Mouse (Mus musculus) gastrocnemius, postnatal 14 days (tissue): ENCODE results near the gene Foxr1. TPM values are rescaled to one million over a fixed set of nuclear protein-coding genes. Genes with fewer than 3 reads are reported as not detected.
A peak's percentile ranks its signal among the peaks of the same experiment; 100 is the strongest.

Source experiments
- DNase-seq: peaks from one replicate; pipeline ENCODE4 v3.0.0; 2021; ENCODE audit warnings: mixed read lengths
- intact Hi-C: fragments of 180-260 bp; cut with DNase I; formaldehyde crosslinking; loops from one replicate; pipeline ENCODE4 v1.15.1; 2025; ENCODE audit warnings: low total_unique reads
- long read RNA-seq, 2 experiments: library from polyadenylated mRNA; stranded (forward); transcript quantifications; one replicate each; pipeline ENCODE4 v2.0.0; 2021
- total RNA-seq, 2 experiments: library from RNA; stranded (reverse); gene quantifications; 2 replicates each; pipeline ENCODE4 v1.2.3; 2021

Gene Foxr1
- total RNA-seq = not detected
- long read RNA-seq, experiment 1 = 0 reads
- long read RNA-seq, experiment 2 = 0 reads

GRCm38 (mm10) chr9:44440961-44441360 lies at the start of gene Foxr1:
Gene Foxr1 (minus strand): TSS chr9:44441136.
- DNase-seq = no peak
- intact Hi-C loops = no loop called here

DNA sequence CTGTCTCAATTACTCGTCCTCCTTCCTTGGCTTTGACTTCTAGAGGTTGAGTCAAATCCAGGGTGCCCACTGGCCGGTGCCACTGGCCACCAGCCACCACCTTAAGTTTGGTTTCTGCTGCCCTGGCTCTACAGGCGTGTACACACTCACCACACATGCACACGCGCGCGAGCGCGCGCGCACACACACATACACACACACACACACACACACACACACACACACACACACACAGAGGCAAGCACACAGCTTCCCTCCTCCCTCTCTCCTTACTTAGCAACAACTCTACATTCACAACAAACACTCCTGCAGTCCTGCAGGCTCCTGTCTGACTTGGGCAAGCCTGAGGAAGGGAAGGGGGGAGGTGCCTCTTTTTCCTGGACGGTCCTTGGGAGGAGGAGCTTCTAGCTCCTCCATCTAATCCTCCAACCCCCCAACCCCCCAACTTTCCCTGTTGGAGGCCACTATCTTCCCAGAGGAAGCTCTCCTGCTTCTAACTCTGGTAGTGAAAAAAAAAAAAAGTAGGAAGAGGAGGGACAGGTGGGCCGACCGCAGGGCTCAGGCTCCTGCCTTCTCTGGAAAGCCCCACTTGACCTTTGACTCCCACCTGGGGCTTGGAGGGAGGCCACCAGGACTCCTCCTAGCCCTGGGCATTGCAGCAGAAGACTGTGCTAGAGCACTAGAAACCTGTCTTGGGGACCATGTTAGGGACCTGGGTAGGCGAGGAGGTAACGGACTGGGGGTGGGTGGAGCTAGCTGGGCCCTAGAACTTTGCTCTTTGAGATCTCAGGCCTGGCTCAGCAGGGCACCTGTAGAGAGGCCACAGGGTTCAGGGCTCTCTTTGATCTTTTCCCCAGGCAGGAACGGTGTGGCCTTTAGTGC lies 49.4 kb upstream of the Foxr1 start:
- DNase-seq = no peak
- intact Hi-C loops = no loop called here

DNA sequence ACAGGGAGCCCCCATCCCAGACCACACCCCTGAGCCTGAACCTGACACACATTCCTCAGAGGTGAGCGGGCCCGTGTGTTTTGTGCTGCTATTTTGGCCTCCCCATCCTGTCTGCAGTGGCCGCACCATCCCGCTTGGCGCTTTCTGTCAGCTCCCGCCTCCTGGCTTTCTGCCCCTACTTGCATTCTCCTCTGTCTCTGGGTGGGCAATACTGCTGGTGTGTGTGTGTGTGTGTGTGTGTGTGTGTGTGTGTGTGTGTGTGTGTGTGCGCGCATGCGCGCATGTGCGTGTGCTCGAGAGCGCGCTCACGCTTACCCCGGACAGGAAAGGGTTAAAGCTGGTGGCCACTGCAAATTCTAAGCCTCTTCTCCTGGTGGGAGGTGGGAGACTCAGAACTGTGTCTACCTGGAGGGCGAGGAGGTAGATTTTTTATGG lies 48.7 kb upstream of the Foxr1 start:
- peak; percentile 48 for DNase-seq
- intact Hi-C loops = no loop called here

- intact Hi-C loops = no loop called here
- DNase-seq = peak; percentile 67
These were observed 48.0 kb upstream of the Foxr1 start for GRCm38 (mm10) chr9:44488855-44489381.

- no peak for DNase-seq
These were observed 47.5 kb upstream of the Foxr1 start for GRCm38 (mm10) chr9:44488416-44488815.

DNA sequence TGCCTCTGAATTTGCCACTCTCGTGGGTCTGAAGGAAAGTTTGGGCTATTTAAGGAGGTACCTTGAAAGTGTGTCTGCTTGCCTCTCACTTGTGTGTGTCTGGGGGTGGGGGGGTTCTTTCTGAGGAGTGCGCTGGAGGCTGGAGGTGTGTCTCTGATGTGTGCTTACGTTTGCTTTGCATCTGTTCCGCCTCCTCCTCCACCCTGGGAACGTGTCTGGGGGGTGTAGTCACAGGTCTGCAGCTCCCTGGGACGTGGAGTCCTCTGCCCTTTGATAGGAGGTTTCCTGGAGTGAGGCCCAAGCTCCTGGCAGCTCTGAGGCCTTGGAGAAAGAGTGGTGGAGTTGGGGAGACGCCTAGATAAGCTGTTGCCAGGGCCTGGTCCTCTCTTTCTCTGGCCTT lies 46.5 kb upstream of the Foxr1 start:
- DNase-seq = peak; percentile 77
- intact Hi-C loops = no loop called here

More at GRCm38 (mm10) chr9:44488416-44488815, 47.5 kb upstream of the Foxr1 start:
- intact Hi-C loops = no loop called here

- intact Hi-C loops = no loop called here
- peak; percentile 61 for DNase-seq
These were observed 45.9 kb upstream of the Foxr1 start for GRCm38 (mm10) chr9:44486741-44487421.

DNA sequence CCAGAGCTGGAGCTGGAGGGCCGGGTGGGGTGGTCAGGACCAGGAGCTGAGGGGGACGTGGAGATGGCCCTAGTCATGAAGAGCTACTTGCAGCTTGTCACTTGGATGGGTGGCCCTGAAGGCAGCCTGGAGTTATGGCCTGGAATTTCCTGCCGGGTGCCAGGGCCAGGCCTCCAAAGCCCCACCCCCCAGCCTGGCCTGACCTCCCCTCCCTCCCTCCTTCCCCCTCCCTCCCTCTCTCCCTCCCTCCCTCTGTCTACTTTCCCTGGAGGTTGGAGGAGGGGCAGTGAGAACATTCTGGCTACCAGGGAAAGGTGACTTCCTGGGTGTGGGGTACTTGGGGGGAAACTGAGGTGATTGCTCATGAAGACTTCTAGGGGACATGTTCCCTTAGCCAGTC lies 45.4 kb upstream of the Foxr1 start:
- peak; percentile 59 for DNase-seq
- intact Hi-C loops = no loop called here

GRCm38 (mm10) chr9:44485516-44486161 lies 44.7 kb upstream of the Foxr1 start:
- intact Hi-C loops = no loop called here
- DNase-seq = peak; percentile 40

GRCm38 (mm10) chr9:44485105-44485515 lies 44.2 kb upstream of the Foxr1 start:
- DNase-seq = no peak
- intact Hi-C loops = no loop called here

- peak; percentile 24 for DNase-seq
- intact Hi-C loops = loop anchor here (5.0 kb wide), 1 partner anchor 352 kb away; the partner anchor contains the start of gene Mcam
These were observed 43.6 kb upstream of the Foxr1 start for GRCm38 (mm10) chr9:44484311-44485104.

GRCm38 (mm10) chr9:44483510-44484044 lies 42.6 kb upstream of the Foxr1 start:
- intact Hi-C loops = loop anchor here (2.0 to 5.0 kb wide), 2 partner anchors 17 to 351 kb away; partner anchors contain the start of gene Mcam
- peak; percentile 68 for DNase-seq

- intact Hi-C loops = loop anchor here (2.0 to 5.0 kb wide), 2 partner anchors 18 to 351 kb away; partner anchors contain the start of gene Mcam
- DNase-seq = peak; percentile 31
These were observed 42.1 kb upstream of the Foxr1 start for GRCm38 (mm10) chr9:44483041-44483509.

DNA sequence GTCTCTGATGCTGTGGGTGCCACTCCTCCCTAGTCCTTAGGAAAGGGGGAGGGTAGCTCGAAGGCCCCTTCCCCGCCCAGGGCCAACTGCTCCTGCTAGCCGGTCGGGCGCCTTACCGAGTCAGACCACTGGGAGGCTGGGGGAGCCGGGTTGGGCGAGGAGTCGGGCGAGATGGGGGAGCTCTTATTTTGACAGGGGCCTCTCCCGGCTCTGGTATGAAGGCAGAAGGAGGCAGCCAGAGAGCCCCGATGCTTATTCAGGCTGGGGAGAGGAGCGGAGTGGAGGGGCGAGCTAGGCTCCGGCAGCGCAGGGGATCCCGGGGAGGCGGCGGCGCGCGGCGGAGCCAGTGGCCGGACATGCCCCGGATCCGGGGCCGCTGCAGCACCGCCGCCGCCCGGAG lies 41.6 kb upstream of the Foxr1 start, which contains the start of gene Bcl9l:
Gene Bcl9l (plus strand): TSS at position 274 of the 400 bp plus-strand sequence.
- DNase-seq = peak; percentile 96
- intact Hi-C loops = loop anchor here (2.0 to 5.0 kb wide), 2 partner anchors 18 to 350 kb away; partner anchors contain the start of gene Mcam

GRCm38 (mm10) chr9:44482112-44482511 lies 41.2 kb upstream of the Foxr1 start:
- no peak for DNase-seq
- intact Hi-C loops = loop anchor here (2.0 to 5.0 kb wide), 2 partner anchors 19 to 350 kb away; partner anchors contain the start of gene Mcam

DNA sequence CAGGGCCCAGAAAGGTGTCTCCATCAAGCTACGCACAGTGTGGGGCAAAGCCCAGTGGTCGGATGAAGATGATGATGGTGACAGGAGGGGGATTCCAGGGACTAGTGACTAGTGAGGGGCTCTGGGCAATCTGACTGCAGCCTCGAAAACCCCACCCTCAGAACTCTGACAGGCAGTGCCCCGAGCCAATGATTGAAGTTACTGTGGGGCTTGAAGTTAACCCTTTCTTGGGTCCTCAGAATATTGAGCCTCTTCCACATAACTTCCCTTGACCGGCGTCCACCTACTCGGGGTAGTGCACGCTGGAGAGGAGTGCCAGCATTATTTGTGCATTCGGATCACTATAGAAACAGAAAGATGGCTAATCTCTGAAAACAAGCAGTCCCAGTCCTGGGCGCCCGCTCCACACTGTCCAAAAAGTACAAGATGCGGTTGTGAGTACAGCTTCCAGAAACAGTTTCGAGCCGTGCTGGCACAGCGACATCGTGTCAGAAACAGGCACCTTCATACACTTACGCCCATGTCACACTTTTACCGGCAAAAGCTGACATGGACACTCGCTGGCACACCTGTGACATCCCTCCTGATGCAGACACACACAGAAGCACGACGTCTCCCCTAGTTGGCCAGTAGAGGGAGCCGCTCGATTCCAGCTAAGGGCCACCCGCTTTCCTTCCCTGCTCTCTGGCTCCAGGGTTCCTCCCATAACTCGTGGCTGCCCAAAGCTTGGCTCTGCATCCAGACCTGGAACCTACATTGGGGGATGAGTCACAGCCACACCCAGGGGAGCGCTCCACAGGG lies 38.9 kb upstream of the Foxr1 start:
- DNase-seq = peak; percentile 90
- intact Hi-C loops = loop anchor here (5.0 kb wide), 1 partner anchor 348 kb away; the partner anchor contains the start of gene Mcam

GRCm38 (mm10) chr9:44478959-44479605 lies 38.1 kb upstream of the Foxr1 start:
- intact Hi-C loops = no loop called here
- peak; percentile 85 for DNase-seq
